Mouse (Mus musculus) embryonic fibroblast, embryonic 13.5 days (primary cell): Measurements from ENCODE around the gene Cxcr6. TPM values are rescaled to one million over a fixed set of nuclear protein-coding genes. Genes with fewer than 3 reads are reported as not detected.

ENCODE experiments used
- H3K27ac ChIP-seq: 2 replicates; pipeline ENCODE4 v1.5.1; 2012; ENCODE audit warnings: low read length, control low read depth, inconsistent platforms; ENCODE audit not compliant: insufficient read depth
- H3K4me1 ChIP-seq: 2 replicates; pipeline ENCODE4 v1.6.1; 2011; ENCODE audit warnings: low read length; ENCODE audit not compliant: control insufficient read depth, insufficient read depth
- H3K4me3 ChIP-seq: 2 replicates; pipeline ENCODE4 v1.5.1; 2011; ENCODE audit warnings: mild to moderate bottlenecking, control low read depth, low read length; ENCODE audit not compliant: insufficient read depth
- CTCF ChIP-seq: IDR thresholded peaks from 2 replicates; pipeline ENCODE4 v1.5.1; 2011; ENCODE audit warnings: mild to moderate bottlenecking, control low read depth, low read length, moderate library complexity, borderline replicate concordance; ENCODE audit not compliant: insufficient read depth
- POLR2A ChIP-seq: IDR thresholded peaks from 2 replicates; pipeline ENCODE4 v1.6.1; 2011; ENCODE audit warnings: low read depth, mild to moderate bottlenecking, control low read depth, low read length, moderate library complexity
- polyA plus RNA-seq: library from polyadenylated mRNA; stranded (reverse); fragments of >200 nt; gene quantifications from 2 replicates; pipeline ENCODE4 v1.2.4, GENCODE M21; 2011; ENCODE audit warnings: low read depth; ENCODE audit not compliant: missing spikeins, insufficient read length

The Cxcr6 gene
- polyA plus RNA-seq, 1 experiment: 0.91 TPM

- Histone ChIP-seq H3K27ac (peak overlapping the region; percentile 87), H3K4me1 (peaks cover 33% of the 10 kb centered on the region), H3K4me3 (no peak overlapping the region)
- TF ChIP-seq POLR2A (no peak), CTCF (no peak)
Measured at GRCm38 (mm10) chr9:123815996-123816395, 9.7 kb downstream of the Cxcr6 start.

GRCm38 (mm10) chr9:123818601-123819000, 12.3 kb downstream of the Cxcr6 start:
- Histone ChIP-seq H3K4me1 (peaks cover 24% of the 10 kb centered on the region), H3K4me3 (no peak overlapping the region), H3K27ac (peak overlapping the region; percentile 99)
- TF ChIP-seq POLR2A (no peak), CTCF (no peak)

- Histone ChIP-seq H3K4me1 (no peaks in the 10 kb centered on the region), H3K4me3 (no peak overlapping the region), H3K27ac (no peak overlapping the region)
- TF ChIP-seq POLR2A: no peak
- no peak for TF ChIP-seq CTCF
Measured at GRCm38 (mm10) chr9:123826631-123827030, 20.4 kb downstream of the Cxcr6 start.

- TF ChIP-seq POLR2A: no peak
- no peak for TF ChIP-seq CTCF
- no peak overlapping the region for H3K27ac ChIP-seq
- no peak overlapping the region for H3K4me3 ChIP-seq
- no peaks in the 10 kb centered on the region for H3K4me1 ChIP-seq
Measured at GRCm38 (mm10) chr9:123828916-123829315, 22.6 kb downstream of the Cxcr6 start.

- Histone ChIP-seq H3K4me1 (peaks cover 3% of the 10 kb centered on the region; the same call in 1 of the 2 replicates), H3K27ac (no peak overlapping the region), H3K4me3 (no peak overlapping the region)
- TF ChIP-seq CTCF: no peak
- TF ChIP-seq POLR2A: no peak
Measured at GRCm38 (mm10) chr9:123835851-123836250, 29.6 kb downstream of the Cxcr6 start.

- H3K4me1 ChIP-seq: peaks cover 8% of the 10 kb centered on the region
- H3K4me3 ChIP-seq: no peak overlapping the region
- no peak for TF ChIP-seq CTCF
- TF ChIP-seq POLR2A: no peak
- peak overlapping the region; percentile 97 for H3K27ac ChIP-seq
Measured at GRCm38 (mm10) chr9:123840243-123840642, 34.0 kb downstream of the Cxcr6 start.

GRCm38 (mm10) chr9:123844468-123844867, 38.2 kb downstream of the Cxcr6 start:
- H3K4me1 ChIP-seq: peaks cover 8% of the 10 kb centered on the region
- no peak for TF ChIP-seq POLR2A
- no peak for TF ChIP-seq CTCF
- peak overlapping the region; percentile 82; the same call in 1 of the 2 replicates for H3K27ac ChIP-seq
- no peak overlapping the region for H3K4me3 ChIP-seq

- Histone ChIP-seq H3K27ac (peak overlapping the region; percentile 82), H3K4me1 (peaks cover 10% of the 10 kb centered on the region), H3K4me3 (no peak overlapping the region)
- TF ChIP-seq POLR2A: no peak; the same call in 1 of the 2 replicates
- no peak for TF ChIP-seq CTCF
Measured at GRCm38 (mm10) chr9:123845120-123845519, 38.8 kb downstream of the Cxcr6 start.

GRCm38 (mm10) chr9:123846490-123846889, 40.2 kb downstream of the Cxcr6 start:
- Histone ChIP-seq H3K4me1 (peaks cover 9% of the 10 kb centered on the region), H3K27ac (peak overlapping the region; percentile 82; the same call in 1 of the 2 replicates), H3K4me3 (no peak overlapping the region)
- TF ChIP-seq POLR2A (no peak), CTCF (no peak)

GRCm38 (mm10) chr9:123849976-123850695, 43.9 kb downstream of the Cxcr6 start:
- no peak overlapping the region for H3K4me3 ChIP-seq
- TF ChIP-seq CTCF: no peak
- TF ChIP-seq POLR2A: no peak

GRCm38 (mm10) chr9:123850705-123851061, 44.4 kb downstream of the Cxcr6 start:
- peak overlapping the region; percentile 79 for H3K4me3 ChIP-seq
- TF ChIP-seq POLR2A (no peak; the same call in 1 of the 2 replicates), CTCF (no peak)
- H3K4me1 ChIP-seq: peaks cover 5% of the 10 kb centered on the region; the same call in 1 of the 2 replicates
- peak overlapping the region; percentile 92 for H3K27ac ChIP-seq

More at GRCm38 (mm10) chr9:123849976-123850695, 43.9 kb downstream of the Cxcr6 start:
- peaks cover 5% of the 10 kb centered on the region; the same call in 1 of the 2 replicates for H3K4me1 ChIP-seq
- H3K27ac ChIP-seq: peak overlapping the region; percentile 92
